Comparison of ENCODE assay signal across 8 mouse cellular contexts in genomic region chr11:22991218-22991835, GRCm38 (mm10). TPM values are rescaled to one million over a fixed set of nuclear protein-coding genes. Genes with fewer than 3 reads are reported as not detected.
DNase-seq lines count a peak whose midpoint lies in the region; ATAC-seq and TF ChIP-seq lines count a peak whose summit lies in the region.

No protein-coding gene starts in this region.

- no peak for ATAC-seq in lung, embryonic 14.5 days (ENCODE audit: insufficient read depth)
- ATAC-seq in intestine, embryonic 14.5 days (replicated peaks; ENCODE audit: low FRiP score, low TSS enrichment, low read depth), result no peak
- no peak for ATAC-seq in neural tube, embryonic 13.5 days (ENCODE audit: low read depth)

- TF ChIP-seq CTCF in lung, embryonic 14.5 days (IDR thresholded peaks at IDR 0.05; ENCODE audit: low read depth), result no peak
- TF ChIP-seq CTCF in cortical plate, adult 2 months (IDR thresholded peaks at IDR 0.05; ENCODE audit: extremely low read depth, insufficient read depth, low read length), result no peak

- TF ChIP-seq POLR2A in cortical plate, adult 2 months (IDR thresholded peaks at IDR 0.05; ENCODE audit: extremely low read depth, insufficient read depth, low read length), result no peak

- H3K9me3 ChIP-seq in lung, embryonic 14.5 days (ENCODE audit: low read depth, low read length), result no peaks in the 10 kb centered on the region
- no peaks in the 10 kb centered on the region for H3K9me3 ChIP-seq in intestine, embryonic 14.5 days (ENCODE audit: control insufficient read depth, low read length)
- no peaks in the 10 kb centered on the region for H3K9me3 ChIP-seq in neural tube, embryonic 13.5 days

- H3K27ac ChIP-seq in lung, embryonic 14.5 days (ENCODE audit: low read depth), result no peak overlapping the region; the same call in 1 of the 2 replicates
- no peak overlapping the region for H3K27ac ChIP-seq in cortical plate, adult 2 months (ENCODE audit: insufficient read depth, low read length)
- H3K27ac ChIP-seq in intestine, embryonic 14.5 days (ENCODE audit: low read depth), result no peak overlapping the region; the same call in 1 of the 2 replicates
- H3K27ac ChIP-seq in neural tube, embryonic 13.5 days (replicated peaks), result no peak overlapping the region

- DNase-seq in lung, embryonic 14.5 days, result peak; percentile 46
- DNase-seq in lung, postnatal 4 days, result no peak
- no peak for DNase-seq in intestine, embryonic 14.5 days (ENCODE audit: low spot score)
- DNase-seq in layer of hippocampus, postnatal 10 days (ENCODE audit: low spot score in 2 of 2), result no peak
- no peak for DNase-seq in layer of hippocampus, adult 11-12 months (ENCODE audit: low spot score)
- no peak for DNase-seq in kidney, adult 18-20 months

- H3K27me3 ChIP-seq in lung, embryonic 14.5 days (ENCODE audit: insufficient read depth, low read length), result no peaks in the 10 kb centered on the region
- no peaks in the 10 kb centered on the region for H3K27me3 ChIP-seq in intestine, embryonic 14.5 days (replicated peaks; ENCODE audit: control insufficient read depth, insufficient read depth, low read length)
- H3K27me3 ChIP-seq in neural tube, embryonic 13.5 days, result no peaks in the 10 kb centered on the region

- peak overlapping the region; percentile 83 for H3K4me3 ChIP-seq in lung, embryonic 14.5 days (ENCODE audit: low read depth, low read length)
- H3K4me3 ChIP-seq in cortical plate, adult 2 months (ENCODE audit: insufficient read depth, low read length), result peak overlapping the region; percentile 52
- peak overlapping the region; percentile 82 for H3K4me3 ChIP-seq in intestine, embryonic 14.5 days (ENCODE audit: low read depth, low read length)
- peak overlapping the region; percentile 90 for H3K4me3 ChIP-seq in neural tube, embryonic 13.5 days

- H3K36me3 ChIP-seq in lung, embryonic 14.5 days (ENCODE audit: insufficient read depth), result peaks cover 32% of the 10 kb centered on the region
- peaks cover 33% of the 10 kb centered on the region for H3K36me3 ChIP-seq in intestine, embryonic 14.5 days (ENCODE audit: control insufficient read depth, insufficient read depth, low read length)
- peaks cover 27% of the 10 kb centered on the region for H3K36me3 ChIP-seq in neural tube, embryonic 13.5 days

- peak overlapping the region; percentile 98 for H3K4me2 ChIP-seq in lung, embryonic 14.5 days
- peak overlapping the region; percentile 85 for H3K4me2 ChIP-seq in intestine, embryonic 14.5 days (ENCODE audit: low read length)
- H3K4me2 ChIP-seq in neural tube, embryonic 13.5 days, result peak overlapping the region; percentile 98

- H3K9ac ChIP-seq in lung, embryonic 14.5 days, result peak overlapping the region; percentile 93
- H3K9ac ChIP-seq in intestine, embryonic 14.5 days (ENCODE audit: low read length), result peak overlapping the region; percentile 88
- H3K9ac ChIP-seq in neural tube, embryonic 13.5 days, result peak overlapping the region; percentile 97

- WGBS in lung, embryonic 14.5 days, result 3% methylated on average over 14 of the region's 14 CpGs
- WGBS in intestine, embryonic 14.5 days, result 9% methylated on average over 14 of the region's 14 CpGs
- 11% methylated on average over 14 of the region's 14 CpGs for WGBS in neural tube, embryonic 13.5 days

- no peaks in the 10 kb centered on the region; the same call in 1 of the 2 replicates for H3K4me1 ChIP-seq in lung, embryonic 14.5 days (ENCODE audit: insufficient read depth)
- peaks cover 2% of the 10 kb centered on the region; the same call in 1 of the 2 replicates for H3K4me1 ChIP-seq in cortical plate, adult 2 months (ENCODE audit: control insufficient read depth, insufficient read depth, low read length)
- H3K4me1 ChIP-seq in intestine, embryonic 14.5 days (replicated peaks; ENCODE audit: control insufficient read depth, insufficient read depth, low read length), result peaks cover 10% of the 10 kb centered on the region
- H3K4me1 ChIP-seq in neural tube, embryonic 13.5 days (replicated peaks), result peaks cover 21% of the 10 kb centered on the region

RNA-seq across cellular contexts. Expression of gene Cct4, which starts 1.0 kb away (rescaled TPM):
- 302 and 320 TPM in 2 replicates for polyA plus RNA-seq in lung, embryonic 14.5 days (2014; fragmentation: Nextera tagmentation; extraction: Ambion mirVana)
- polyA plus RNA-seq in cortical plate, adult 2 months (2012; rRNA removed), result 62.2 and 64.7 TPM in 2 replicates
- polyA plus RNA-seq in intestine, embryonic 14.5 days (2014; fragmentation: Nextera tagmentation; extraction: Ambion mirVana), result 288 and 312 TPM in 2 replicates
- polyA plus RNA-seq in neural tube, embryonic 13.5 days (2015; fragmentation: Nextera tagmentation; extraction: Ambion mirVana), result 306 and 322 TPM in 2 replicates
- total RNA-seq in layer of hippocampus, postnatal 10 days (2021), result 100 to 1,000 TPM; 139 to 143 TPM

RNA-seq across cellular contexts. Expression of gene Commd1, which starts 9.1 kb away (rescaled TPM):
- polyA plus RNA-seq in lung, embryonic 14.5 days (2014; fragmentation: Nextera tagmentation; extraction: Ambion mirVana), result 409 and 422 TPM in 2 replicates
- polyA plus RNA-seq in cortical plate, adult 2 months (2012; rRNA removed), result 39.4 TPM in 2 replicates
- 411 and 426 TPM in 2 replicates for polyA plus RNA-seq in intestine, embryonic 14.5 days (2014; fragmentation: Nextera tagmentation; extraction: Ambion mirVana)
- polyA plus RNA-seq in neural tube, embryonic 13.5 days (2015; fragmentation: Nextera tagmentation; extraction: Ambion mirVana), result 302 and 308 TPM in 2 replicates
- total RNA-seq in layer of hippocampus, postnatal 10 days (2021), result 10 to 100 TPM; 58.9 to 72.5 TPM

RNA-seq across cellular contexts. Expression of gene Gm28048, which starts 9.4 kb away (rescaled TPM):
- polyA plus RNA-seq in lung, embryonic 14.5 days (2014; fragmentation: Nextera tagmentation; extraction: Ambion mirVana), result 15.3 and 16.6 TPM in 2 replicates
- 4.5 and 7.3 TPM in 2 replicates for polyA plus RNA-seq in cortical plate, adult 2 months (2012; rRNA removed)
- polyA plus RNA-seq in intestine, embryonic 14.5 days (2014; fragmentation: Nextera tagmentation; extraction: Ambion mirVana), result 15.2 and 16.0 TPM in 2 replicates
- polyA plus RNA-seq in neural tube, embryonic 13.5 days (2015; fragmentation: Nextera tagmentation; extraction: Ambion mirVana), result 6.7 and 7.4 TPM in 2 replicates
- total RNA-seq in layer of hippocampus, postnatal 10 days (2021), result 1 to 10 TPM; 5.5 to 8.3 TPM

RNA-seq across cellular contexts. Expression of gene Fam161a, which starts 16.0 kb away (rescaled TPM):
- 3.8 and 4.0 TPM in 2 replicates for polyA plus RNA-seq in lung, embryonic 14.5 days (2014; fragmentation: Nextera tagmentation; extraction: Ambion mirVana)
- 3.5 and 5.3 TPM in 2 replicates for polyA plus RNA-seq in cortical plate, adult 2 months (2012; rRNA removed)
- polyA plus RNA-seq in intestine, embryonic 14.5 days (2014; fragmentation: Nextera tagmentation; extraction: Ambion mirVana), result 1.6 and 2.1 TPM in 2 replicates
- 4.1 and 4.9 TPM in 2 replicates for polyA plus RNA-seq in neural tube, embryonic 13.5 days (2015; fragmentation: Nextera tagmentation; extraction: Ambion mirVana)
- total RNA-seq in layer of hippocampus, postnatal 10 days (2021), result 1 to 10 TPM; 5.7 to 6.1 TPM

RNA-seq across cellular contexts. Expression of gene Zrsr1, which starts 19.5 kb away (rescaled TPM):
- polyA plus RNA-seq in lung, embryonic 14.5 days (2014; fragmentation: Nextera tagmentation; extraction: Ambion mirVana), result 2.8 and 3.3 TPM in 2 replicates
- 54.6 and 58.5 TPM in 2 replicates for polyA plus RNA-seq in cortical plate, adult 2 months (2012; rRNA removed)
- polyA plus RNA-seq in intestine, embryonic 14.5 days (2014; fragmentation: Nextera tagmentation; extraction: Ambion mirVana), result 1.4 and 2.7 TPM in 2 replicates
- polyA plus RNA-seq in neural tube, embryonic 13.5 days (2015; fragmentation: Nextera tagmentation; extraction: Ambion mirVana), result 8.9 and 9.4 TPM in 2 replicates
- total RNA-seq in layer of hippocampus, postnatal 10 days (2021), result 10 to 100 TPM; 49.6 to 50.9 TPM
